Mouse (Mus musculus) layer of hippocampus, postnatal 25 days (tissue): ENCODE measurements around the gene Crybb1. TPM values are rescaled to one million over a fixed set of nuclear protein-coding genes. Genes with fewer than 3 reads are reported as not detected.

Source experiments
- DNase-seq, 2 experiments: peaks; one replicate each; pipeline ENCODE4 v3.0.0; 2022; ENCODE audit warnings: mixed read lengths in 2 of 2, low spot score in 1 of 2; ENCODE audit errors: extremely low spot score in 1 of 2
- total RNA-seq, 2 experiments: library from RNA; stranded (reverse); gene quantifications; 2 replicates each; pipeline ENCODE4 v1.2.3; 2021

The Crybb1 gene
- total RNA-seq, 2 experiments from 2014 or later = 7.4 to 7.9 TPM

- DNase-seq = no peak
Measured at GRCm38 (mm10) chr5:112283543-112284202, 28.1 kb downstream of the Crybb1 start.

GRCm38 (mm10) chr5:112284203-112284582 lies 28.6 kb downstream of the Crybb1 start:
- no peak for DNase-seq

- DNase-seq = no peak
Measured at GRCm38 (mm10) chr5:112285548-112286085, 30.0 kb downstream of the Crybb1 start.

- DNase-seq = no peak
Measured at GRCm38 (mm10) chr5:112286608-112286983, 31.0 kb downstream of the Crybb1 start.

GRCm38 (mm10) chr5:112286984-112287641 lies 31.5 kb downstream of the Crybb1 start:
- DNase-seq = no peak

GRCm38 (mm10) chr5:112287652-112288051 lies 32.0 kb downstream of the Crybb1 start:
- DNase-seq = no peak

- no peak for DNase-seq
Measured at GRCm38 (mm10) chr5:112288193-112289141, 32.9 kb downstream of the Crybb1 start.

- no peak for DNase-seq
Measured at GRCm38 (mm10) chr5:112289236-112289635, 33.6 kb downstream of the Crybb1 start.

- no peak for DNase-seq
Measured at GRCm38 (mm10) chr5:112289819-112290535, 34.4 kb downstream of the Crybb1 start.

GRCm38 (mm10) chr5:112290536-112290880 lies 34.9 kb downstream of the Crybb1 start:
- DNase-seq = no peak

- DNase-seq = no peak
Measured at GRCm38 (mm10) chr5:112291866-112292265, 36.3 kb downstream of the Crybb1 start.

GRCm38 (mm10) chr5:112292343-112292980 lies 36.8 kb downstream of the Crybb1 start:
- DNase-seq = no peak

- DNase-seq = no peak
Measured at GRCm38 (mm10) chr5:112293800-112294199, 38.2 kb downstream of the Crybb1 start.

- DNase-seq = no peak
Measured at GRCm38 (mm10) chr5:112294696-112295095, 39.1 kb downstream of the Crybb1 start.

- DNase-seq = no peak
Measured at GRCm38 (mm10) chr5:112295162-112295561, 39.5 kb downstream of the Crybb1 start.

GRCm38 (mm10) chr5:112295564-112295963 lies 39.9 kb downstream of the Crybb1 start:
- DNase-seq = no peak

GRCm38 (mm10) chr5:112296404-112297181 lies 41.0 kb downstream of the Crybb1 start:
- DNase-seq = no peak

GRCm38 (mm10) chr5:112297257-112297656 lies 41.6 kb downstream of the Crybb1 start:
- no peak for DNase-seq
